Mouse (Mus musculus): ENCODE measurements around the gene Cyb5d2. TPM values are rescaled to one million over a fixed set of nuclear protein-coding genes. Genes with fewer than 3 reads are reported as not detected.

The Cyb5d2 gene
- total and polyA plus RNA-seq, 3 experiments, result 2.4 to 3.9 (median 3.9) TPM

DNA sequence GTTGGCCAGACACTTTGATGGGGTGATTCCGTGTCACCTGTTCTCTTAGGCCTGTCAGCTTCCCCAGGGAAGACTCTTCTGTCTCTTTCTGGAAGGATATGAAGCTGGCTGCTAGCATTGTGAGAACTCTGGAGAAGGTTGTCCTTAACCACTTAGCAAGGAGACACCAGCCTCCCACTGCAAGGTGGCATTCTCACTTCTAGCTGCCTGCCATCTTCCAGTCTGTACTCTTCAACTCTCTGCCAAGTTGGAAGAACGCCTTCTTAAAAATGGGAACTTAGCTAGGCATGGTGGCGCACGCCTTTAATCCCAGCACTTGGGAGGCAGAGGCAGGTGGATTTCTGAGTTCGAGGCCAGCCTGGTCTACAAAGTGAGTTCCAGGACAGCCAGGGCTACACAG, 17.7 kb upstream of the Cyb5d2 start:
- H3K4me3 ChIP-seq (replicated peaks in 1 of 3; ENCODE audit: low read depth in 2 of 3, low read length in 2 of 3, poor library complexity in 1 of 3), result no peak overlapping the region
- no peak overlapping the region for H3K27ac ChIP-seq (ENCODE audit: insufficient read depth, low read depth)
- H3K4me1 ChIP-seq (ENCODE audit: control insufficient read depth in 1 of 2, insufficient read depth in 2 of 2), result peaks cover 8 to 26% of the 10 kb centered on the region in 2 experiments
- H3K79me2 ChIP-seq (replicated peaks; ENCODE audit: control insufficient read depth, extremely low read depth, insufficient read depth, poor library complexity, severe bottlenecking), result peaks cover 2% of the 10 kb centered on the region; the same call in 1 of the 2 replicates
- H3K4me2 ChIP-seq (ENCODE audit: insufficient read depth, low read depth, poor library complexity, severe bottlenecking), result no peak overlapping the region
- H3K9ac ChIP-seq (ENCODE audit: insufficient read depth, low read depth), result no peak overlapping the region
- dilution Hi-C loops (cut with MboI; ENCODE audit: extremely low pct_ligation_motif_present, extremely low pct_unique_long_range_greater_than_20kb, low sequenced_read_pairs), result no loop called here
- in situ Hi-C loops (cut with MboI; ENCODE audit: low pct_ligation_motif_present, low pct_unique_long_range_greater_than_20kb, low sequenced_read_pairs), result no loop called here
- no peak for DNase-seq (ENCODE audit: extremely low read depth)
- TF ChIP-seq CHD1 (IDR thresholded peaks at IDR 0.05; ENCODE audit: low read depth, low read length), result no peak
- TF ChIP-seq JUND (conservative IDR thresholded peaks at IDR 0.05; ENCODE audit: low read depth, low read length), result no peak
- H3K36me3 ChIP-seq (replicated peaks in 1 of 2; ENCODE audit: control insufficient read depth in 1 of 2, insufficient read depth in 1 of 2, low read length in 1 of 2), result peaks cover under 1 to 10% of the 10 kb centered on the region in 2 experiments
- peaks cover 2% of the 10 kb centered on the region for H3K9me3 ChIP-seq (replicated peaks; ENCODE audit: low read length)
- no peaks in the 10 kb centered on the region for H3K27me3 ChIP-seq (replicated peaks)

DNA sequence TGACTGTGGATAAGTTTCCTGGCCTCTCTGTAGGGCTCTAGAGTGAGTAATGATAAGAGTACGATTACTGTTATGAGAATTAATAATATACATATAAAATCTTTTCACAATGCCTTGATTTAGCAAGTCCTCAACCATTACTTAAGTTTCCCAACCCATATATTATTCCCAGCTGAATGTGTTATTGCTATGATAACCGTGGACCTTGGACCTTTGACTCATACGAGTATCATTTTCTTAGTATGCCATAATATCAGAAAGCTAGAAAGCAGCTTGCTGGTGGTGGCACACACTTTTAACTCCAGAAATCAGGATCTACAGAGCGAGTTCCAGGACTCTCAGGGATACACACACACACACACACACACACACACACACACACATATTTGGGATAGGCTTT, 12.1 kb upstream of the Cyb5d2 start:
- Histone ChIP-seq H3K36me3 (replicated peaks in 1 of 2; ENCODE audit: control insufficient read depth in 1 of 2, insufficient read depth in 1 of 2, low read length in 1 of 2) (peaks cover 2 to 16% of the 10 kb centered on the region in 2 experiments), H3K4me1 (ENCODE audit: control insufficient read depth in 1 of 2, insufficient read depth in 2 of 2) (no peaks in the 10 kb centered on the region), H3K4me3 (replicated peaks in 1 of 3; ENCODE audit: low read depth in 2 of 3, low read length in 2 of 3, poor library complexity in 1 of 3) (no peak overlapping the region), H3K4me2 (ENCODE audit: insufficient read depth, low read depth, poor library complexity, severe bottlenecking) (no peak overlapping the region), H3K27ac (ENCODE audit: insufficient read depth, low read depth) (no peak overlapping the region), H3K79me2 (replicated peaks; ENCODE audit: control insufficient read depth, extremely low read depth, insufficient read depth, poor library complexity, severe bottlenecking) (peaks cover 12% of the 10 kb centered on the region), H3K27me3 (replicated peaks) (no peaks in the 10 kb centered on the region), H3K9ac (ENCODE audit: insufficient read depth, low read depth) (no peak overlapping the region), H3K9me3 (replicated peaks; ENCODE audit: low read length) (no peaks in the 10 kb centered on the region)
- TF ChIP-seq POLR2A (IDR thresholded peaks at IDR 0.05; ENCODE audit: low read depth, low read length) (no peak), NELFE (IDR thresholded peaks at IDR 0.05; ENCODE audit: low read depth, low read length) (no peak), BHLHE40 (IDR thresholded peaks at IDR 0.05; ENCODE audit: low read depth, low read length) (no peak), MAFK (IDR thresholded peaks at IDR 0.05; ENCODE audit: insufficient replicate concordance, low read length) (no peak), IRF4 (IDR thresholded peaks at IDR 0.05; ENCODE audit: low read depth, low read length) (no peak), CHD1 (IDR thresholded peaks at IDR 0.05; ENCODE audit: low read depth, low read length) (no peak), ELF1 (IDR thresholded peaks at IDR 0.05; ENCODE audit: low read depth, low read length) (no peak), KAT2A (IDR thresholded peaks at IDR 0.05; ENCODE audit: insufficient replicate concordance, low read length) (no peak), USF1 (IDR thresholded peaks at IDR 0.05; ENCODE audit: low read depth, low read length) (no peak)
- dilution Hi-C loops (cut with MboI; ENCODE audit: extremely low pct_ligation_motif_present, extremely low pct_unique_long_range_greater_than_20kb, low sequenced_read_pairs), result no loop called here
- in situ Hi-C loops (cut with MboI; ENCODE audit: low pct_ligation_motif_present, low pct_unique_long_range_greater_than_20kb, low sequenced_read_pairs), result no loop called here
- no peak for DNase-seq (ENCODE audit: extremely low read depth)

DNA sequence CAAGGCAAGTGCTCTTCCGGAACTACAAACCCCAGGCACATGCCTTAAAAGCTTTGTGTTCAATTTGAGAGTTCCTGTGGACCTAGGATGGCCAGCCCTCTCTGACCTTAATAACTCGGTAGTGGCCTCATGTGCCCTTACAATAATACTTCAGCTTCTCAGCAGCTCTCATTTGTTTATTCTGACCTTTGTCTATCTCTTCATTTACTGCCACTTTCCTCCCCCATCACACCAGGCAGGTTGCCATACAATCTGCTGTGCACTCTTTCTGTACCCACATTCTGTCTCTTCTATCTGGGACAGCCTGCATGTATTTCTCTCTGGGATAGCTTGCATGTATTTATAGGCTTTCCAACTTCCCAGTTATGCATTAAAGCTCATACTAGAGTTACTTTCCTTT, 10.6 kb upstream of the Cyb5d2 start:
- Histone ChIP-seq H3K27ac (ENCODE audit: insufficient read depth, low read depth) (no peak overlapping the region), H3K9me3 (replicated peaks; ENCODE audit: low read length) (no peaks in the 10 kb centered on the region), H3K9ac (ENCODE audit: insufficient read depth, low read depth) (no peak overlapping the region), H3K79me2 (replicated peaks; ENCODE audit: control insufficient read depth, extremely low read depth, insufficient read depth, poor library complexity, severe bottlenecking) (peaks cover 14% of the 10 kb centered on the region), H3K4me3 (replicated peaks in 1 of 3; ENCODE audit: low read depth in 2 of 3, low read length in 2 of 3, poor library complexity in 1 of 3) (no peak overlapping the region), H3K36me3 (replicated peaks in 1 of 2; ENCODE audit: control insufficient read depth in 1 of 2, insufficient read depth in 1 of 2, low read length in 1 of 2) (peaks cover 4 to 25% of the 10 kb centered on the region in 2 experiments), H3K4me2 (ENCODE audit: insufficient read depth, low read depth, poor library complexity, severe bottlenecking) (no peak overlapping the region), H3K27me3 (replicated peaks) (no peaks in the 10 kb centered on the region), H3K4me1 (ENCODE audit: control insufficient read depth in 1 of 2, insufficient read depth in 2 of 2) (no peaks in the 10 kb centered on the region)
- DNase-seq (ENCODE audit: extremely low read depth), result no peak
- dilution Hi-C loops (cut with MboI; ENCODE audit: extremely low pct_ligation_motif_present, extremely low pct_unique_long_range_greater_than_20kb, low sequenced_read_pairs), result no loop called here
- in situ Hi-C loops (cut with MboI; ENCODE audit: low pct_ligation_motif_present, low pct_unique_long_range_greater_than_20kb, low sequenced_read_pairs), result no loop called here
- no peak for TF ChIP-seq RCOR1 (conservative IDR thresholded peaks at IDR 0.05; ENCODE audit: low read depth, low read length)
- no peak for TF ChIP-seq MEF2A (IDR thresholded peaks at IDR 0.05; ENCODE audit: borderline replicate concordance, low read depth, low read length)
- no peak for TF ChIP-seq ELF1 (IDR thresholded peaks at IDR 0.05; ENCODE audit: low read depth, low read length)
- no peak for TF ChIP-seq MXI1 (IDR thresholded peaks at IDR 0.05; ENCODE audit: low read depth, low read length)
- no peak for TF ChIP-seq PAX5 (IDR thresholded peaks at IDR 0.05; ENCODE audit: low read length)
